Mouse (Mus musculus) heart, postnatal 25 days (tissue): ENCODE results near the gene P4ha1. TPM values are rescaled to one million over a fixed set of nuclear protein-coding genes. Genes with fewer than 3 reads are reported as not detected.
"Not testable (repeated sequence)": the region's sequence is repeated elsewhere in the genome, so short reads cannot be mapped to it uniquely, and the experiment has no call there.

ENCODE experiments used
- DNase-seq: peaks from one replicate; pipeline ENCODE4 v3.0.0; 2022; ENCODE audit warnings: low spot score
- intact Hi-C: fragments of 180-260 bp; cut with DNase I; formaldehyde crosslinking; loops from one replicate; pipeline ENCODE4 v1.15.1; 2025
- total RNA-seq, 2 experiments: library from RNA; stranded (reverse); gene quantifications; 2 replicates each; pipeline ENCODE4 v1.2.3; 2021

The P4ha1 gene
- 10 to 100 TPM; 36.6 to 51.2 TPM for total RNA-seq

GRCm38 (mm10) chr10:59323100-59323487 lies at the start of gene P4ha1:
Gene P4ha1 (plus strand): TSS chr10:59323296.
- intact Hi-C loops = no loop called here
- peak; percentile 99 for DNase-seq

DNA sequence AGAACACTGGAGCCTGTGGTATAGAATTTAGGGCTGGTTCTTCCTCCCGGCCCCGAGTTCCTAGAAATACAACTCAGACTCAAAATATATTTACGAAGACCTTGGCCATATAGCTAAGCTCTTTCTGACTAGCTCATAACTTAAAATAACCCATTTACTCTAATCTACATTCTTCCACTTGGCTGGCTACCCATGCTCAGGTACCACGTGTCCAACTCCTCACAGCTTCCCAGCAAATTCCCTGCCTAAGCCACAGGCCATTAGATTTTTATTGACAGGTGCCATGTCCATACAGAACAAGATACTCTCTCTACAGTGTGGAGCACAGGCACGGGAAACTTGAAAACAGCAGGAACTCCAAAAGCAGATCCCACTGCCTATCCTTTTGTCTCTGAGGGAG lies 47.4 kb upstream of the P4ha1 start:
- intact Hi-C loops = no loop called here
- no peak for DNase-seq

DNA sequence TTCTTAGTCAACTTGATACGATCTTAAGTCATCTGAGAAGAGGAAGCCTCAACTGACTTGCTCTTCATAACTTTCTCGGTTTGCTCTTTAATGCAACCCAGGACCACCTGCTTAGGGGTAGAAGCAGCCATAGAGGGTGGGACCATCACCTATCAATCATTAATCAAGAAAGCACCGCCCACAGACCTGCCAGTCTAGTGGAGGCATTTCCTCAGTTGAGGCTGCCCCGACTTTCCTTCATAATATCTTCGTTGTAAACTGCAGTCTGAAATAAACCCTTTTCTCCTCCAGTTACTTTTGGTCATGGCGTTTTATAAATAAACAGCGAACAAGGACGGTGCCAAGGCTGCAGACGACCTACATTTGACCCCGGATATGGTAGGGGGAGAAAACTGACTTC lies 46.0 kb upstream of the P4ha1 start:
- no peak for DNase-seq
- intact Hi-C loops = no loop called here

DNA sequence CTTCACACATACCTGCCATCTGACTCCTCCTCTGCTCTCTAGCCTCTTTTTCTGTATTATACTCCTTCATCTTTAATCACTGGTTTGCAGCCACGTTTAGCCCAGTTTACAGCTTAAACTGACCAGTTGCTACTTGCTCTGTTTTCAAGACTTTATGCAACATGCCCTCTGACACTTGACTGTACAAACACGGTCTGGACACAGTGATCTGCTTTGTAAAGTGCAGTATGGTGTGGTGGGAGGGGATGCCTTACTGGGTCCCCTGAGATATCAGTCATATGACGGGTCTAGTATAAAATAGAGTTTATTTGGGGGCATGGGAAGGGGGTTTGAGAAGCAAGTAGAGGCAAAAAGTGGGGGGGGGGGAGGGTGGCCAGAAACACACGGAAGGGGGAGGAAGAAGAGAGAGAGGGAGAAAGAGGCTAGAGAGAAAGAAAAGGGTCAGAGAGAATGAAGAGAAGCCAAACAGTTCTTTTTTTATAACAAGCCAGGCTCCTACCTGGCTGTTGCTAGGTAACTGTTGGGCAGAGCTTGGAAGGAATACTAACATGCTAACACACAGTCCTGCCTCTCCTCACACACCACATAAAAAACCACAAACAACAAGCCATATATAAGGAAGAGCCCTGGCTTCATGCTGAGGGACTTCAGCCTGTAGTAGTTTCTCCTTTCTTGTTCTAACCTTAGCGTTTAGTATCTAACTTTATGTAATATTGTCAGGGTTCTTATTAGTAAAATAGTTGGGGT lies 45.2 kb upstream of the P4ha1 start:
- intact Hi-C loops = no loop called here
- DNase-seq = no peak

- DNase-seq = no peak
- intact Hi-C loops = no loop called here
Observed at GRCm38 (mm10) chr10:59283164-59283563, 39.9 kb upstream of the P4ha1 start.

- intact Hi-C loops = no loop called here
Observed at GRCm38 (mm10) chr10:59283749-59284148, 39.3 kb upstream of the P4ha1 start.

DNA sequence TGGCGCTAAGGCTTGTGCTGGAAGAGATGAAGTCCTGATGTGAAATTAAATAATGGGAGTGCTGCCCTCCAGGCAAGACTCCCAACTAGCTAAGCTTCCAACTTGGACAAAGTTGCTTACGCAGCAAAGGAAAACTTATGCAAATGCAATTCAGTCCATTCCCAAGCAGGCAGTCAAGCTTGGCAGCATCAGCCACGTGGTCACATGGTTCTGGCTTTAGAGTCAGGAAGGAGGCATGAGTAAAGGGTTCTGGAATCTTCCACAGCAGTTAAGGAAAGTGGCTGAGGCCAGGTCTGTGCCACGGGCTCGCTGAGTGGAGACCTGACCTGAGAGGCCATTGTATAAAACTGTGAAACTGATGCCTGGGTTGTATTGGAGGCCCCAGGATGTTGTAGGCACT lies 37.6 kb upstream of the P4ha1 start:
- intact Hi-C loops = no loop called here
- no peak for DNase-seq

More at GRCm38 (mm10) chr10:59283749-59284148, 39.3 kb upstream of the P4ha1 start:
- DNase-seq = no peak

- intact Hi-C loops = no loop called here
- no peak for DNase-seq
Observed at GRCm38 (mm10) chr10:59287251-59287650, 35.8 kb upstream of the P4ha1 start.

DNA sequence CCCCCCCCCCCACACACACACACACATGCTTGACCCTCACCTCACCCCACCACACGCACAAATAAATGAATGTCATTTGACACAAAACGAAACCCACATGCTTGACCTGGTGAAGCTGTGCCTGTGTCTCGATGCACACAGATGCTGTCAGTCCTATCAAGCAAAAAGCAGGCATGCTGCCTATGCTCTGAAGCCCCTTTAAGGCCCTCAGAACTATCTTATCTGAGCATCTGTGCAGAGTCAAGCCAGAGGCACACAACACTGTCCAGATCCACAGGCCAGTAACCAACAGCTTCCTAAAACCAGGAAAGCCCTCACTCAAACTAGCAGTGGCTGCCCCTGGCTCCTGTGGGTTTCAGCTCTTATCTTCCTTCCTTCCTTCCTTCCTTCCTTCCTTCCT lies 35.4 kb upstream of the P4ha1 start:
- DNase-seq = no peak
- intact Hi-C loops = no loop called here

DNA sequence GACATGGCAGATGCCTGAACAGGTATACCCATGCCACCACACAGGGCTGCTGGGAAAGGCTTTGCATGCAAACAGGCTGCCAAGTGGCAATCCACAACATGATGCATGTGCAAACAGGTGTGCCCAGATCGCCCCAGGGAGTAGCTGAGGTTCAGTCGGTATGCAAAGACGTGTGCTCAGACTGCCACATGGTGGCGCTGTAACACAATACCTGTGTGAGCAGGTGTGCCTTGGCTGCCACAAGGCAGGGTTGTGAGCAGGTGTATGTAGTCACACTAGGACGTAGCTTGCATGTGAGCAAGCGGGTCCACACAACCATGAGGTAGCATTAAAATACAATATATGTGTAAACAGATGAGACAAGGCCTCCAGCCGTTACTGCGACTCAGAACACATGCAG lies 34.0 kb upstream of the P4ha1 start:
- intact Hi-C loops = no loop called here
- no peak for DNase-seq

DNA sequence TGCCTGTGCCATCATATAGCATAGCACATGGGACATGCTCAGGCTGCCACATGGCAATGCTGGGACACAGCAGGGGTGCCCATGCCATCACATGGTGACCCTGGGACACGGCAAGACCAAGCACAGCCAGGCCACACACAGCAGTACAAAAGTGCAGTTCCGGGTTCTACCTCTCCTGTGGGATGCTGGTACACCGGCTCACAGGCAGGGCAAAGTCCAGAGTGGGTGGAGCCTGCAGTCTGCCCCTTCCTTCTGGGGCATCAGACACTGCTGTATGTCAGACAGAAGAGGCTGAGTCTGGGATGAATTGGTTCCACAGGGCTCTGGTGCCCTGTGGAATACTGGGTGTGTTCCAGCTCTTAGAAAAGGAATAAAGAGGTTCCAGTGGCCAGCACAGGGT lies 31.6 kb upstream of the P4ha1 start:
- DNase-seq = no peak
- intact Hi-C loops = loop anchor here (5.0 kb wide), 1 partner anchor 479 kb away; the partner anchor contains the start of gene Sh3rf3

GRCm38 (mm10) chr10:59292079-59292478 lies 31.0 kb upstream of the P4ha1 start:
- intact Hi-C loops = loop anchor here (1.0 to 5.0 kb wide), 4 partner anchors 69 to 480 kb away; partner anchors contain the start of gene Sh3rf3
- no peak for DNase-seq

DNA sequence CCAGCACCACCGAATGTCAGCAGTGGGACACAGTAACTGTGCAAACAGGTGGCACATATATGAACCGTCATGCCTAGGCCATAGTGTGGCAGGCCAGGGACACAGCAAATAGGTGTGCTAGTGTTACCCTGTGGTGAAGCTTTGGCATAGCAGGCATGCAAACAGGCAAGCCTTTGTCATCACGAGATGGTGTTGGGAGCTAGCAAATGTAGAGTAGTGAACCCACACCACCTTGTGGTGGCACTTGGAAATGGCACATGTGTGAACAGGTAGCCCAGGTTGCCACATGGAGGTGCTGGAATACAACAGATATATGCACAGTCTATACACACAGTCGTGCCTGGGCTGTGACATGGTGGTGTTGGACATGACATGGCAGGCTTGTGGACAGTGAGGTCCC lies 30.5 kb upstream of the P4ha1 start:
- DNase-seq = peak; percentile 36
- intact Hi-C loops = loop anchor here (1.0 to 5.0 kb wide), 4 partner anchors 70 to 480 kb away; partner anchors contain the start of gene Sh3rf3

- no peak for DNase-seq
- intact Hi-C loops = no loop called here
Observed at GRCm38 (mm10) chr10:59295241-59295811, 27.8 kb upstream of the P4ha1 start.

DNA sequence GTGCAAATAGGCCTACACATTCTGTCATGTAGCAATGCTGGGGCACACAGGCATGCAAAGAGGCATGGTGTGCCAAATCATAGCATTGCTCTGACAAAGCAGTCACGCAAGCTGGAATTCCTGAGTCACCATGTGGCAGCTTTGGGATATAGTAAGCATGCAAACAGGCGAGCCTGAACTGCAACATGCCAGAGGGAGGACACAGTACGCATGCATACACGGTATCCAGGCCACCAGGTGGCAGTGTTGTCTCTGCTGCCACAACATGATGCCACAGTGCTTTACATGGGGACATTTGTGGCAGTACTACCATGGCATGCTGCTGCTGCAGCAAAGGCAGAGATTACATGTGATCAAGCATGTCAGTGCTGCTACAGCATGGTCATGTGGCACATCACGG lies 26.8 kb upstream of the P4ha1 start:
- intact Hi-C loops = loop anchor here (1.0 to 2.0 kb wide), 2 partner anchors 63 to 569 kb away; no protein-coding TSS in a partner anchor
- peak; percentile 48 for DNase-seq

- intact Hi-C loops, DNase-seq: not testable (repeated sequence)
Observed at GRCm38 (mm10) chr10:59302671-59303070, 20.4 kb upstream of the P4ha1 start.

GRCm38 (mm10) chr10:59308993-59309715 lies 13.9 kb upstream of the P4ha1 start:
- DNase-seq = no peak
- intact Hi-C loops = loop anchor here (2.0 kb wide), 1 partner anchor 50 kb away; no protein-coding TSS in a partner anchor

DNA sequence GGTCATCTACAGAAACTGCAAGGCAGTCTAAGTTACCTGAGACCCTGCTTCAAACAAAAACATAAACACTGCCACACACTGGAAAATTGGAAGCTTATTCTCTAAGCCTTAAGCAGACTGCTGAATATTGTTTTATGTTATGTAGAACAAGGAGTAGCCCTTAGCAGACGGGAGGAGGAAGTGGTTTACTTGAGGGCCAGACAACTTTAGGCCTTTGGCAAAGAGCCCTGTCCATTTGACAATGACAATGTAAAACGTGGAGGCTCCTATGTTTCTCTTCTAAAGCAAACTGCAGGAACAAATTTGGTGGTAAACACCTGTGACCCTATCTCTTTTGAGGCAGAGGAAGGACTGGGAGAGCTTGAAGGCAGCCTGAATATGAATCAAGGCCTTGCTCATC lies 13.0 kb upstream of the P4ha1 start:
- intact Hi-C loops = no loop called here
- no peak for DNase-seq

DNA sequence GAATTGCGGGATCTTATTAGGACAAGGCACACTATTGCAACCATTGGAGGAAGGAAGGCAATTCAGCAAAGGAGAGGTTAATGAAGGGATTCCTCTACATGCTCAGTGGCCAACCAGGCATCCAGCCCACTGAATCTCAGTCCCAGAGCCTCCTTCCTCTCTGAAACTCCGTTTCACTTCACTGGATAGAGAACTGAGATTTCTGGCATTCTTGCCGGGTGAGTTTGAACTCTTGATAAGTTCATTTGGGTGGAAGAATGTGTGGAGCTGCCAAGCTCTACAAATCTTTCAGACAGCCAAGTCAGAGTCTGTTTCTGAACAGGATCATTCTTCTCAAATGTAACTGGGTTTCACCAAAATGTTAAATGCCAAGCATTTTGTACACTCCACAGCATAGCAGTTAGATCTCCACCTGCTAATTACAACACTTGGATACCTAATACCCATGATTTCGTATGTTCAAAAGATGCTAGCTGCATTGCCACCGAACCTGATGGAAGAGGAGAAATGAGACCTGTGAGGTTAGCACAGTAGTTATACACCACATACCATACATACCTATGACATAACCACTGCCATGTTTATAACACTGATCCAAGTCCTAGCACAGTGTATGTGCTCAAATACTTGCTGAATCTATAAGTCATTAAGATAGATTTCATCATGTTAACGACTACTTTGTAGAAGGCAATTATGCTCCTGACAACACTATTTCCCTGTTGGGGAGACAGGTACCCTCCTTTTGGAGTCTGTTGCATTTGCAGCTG lies 12.2 kb upstream of the P4ha1 start:
- DNase-seq = no peak
- intact Hi-C loops = no loop called here

- intact Hi-C loops = no loop called here
- DNase-seq = no peak
Observed at GRCm38 (mm10) chr10:59311881-59312280, 11.2 kb upstream of the P4ha1 start.
